Mouse (Mus musculus) activated CD4-positive, CD25-positive, alpha-beta regulatory T cell, adult 4 months (primary cell): ENCODE results near the gene Ell. TPM values are rescaled to one million over a fixed set of nuclear protein-coding genes. Genes with fewer than 3 reads are reported as not detected.

Experiments used
- ATAC-seq: one replicate; pipeline ENCODE4 v1.8.0; 2017
- polyA plus RNA-seq, 2 experiments: library from polyadenylated mRNA; unstranded; fragments of 100-300 nt; shearing (Covaris generic); gene quantifications; one replicate each; pipeline ENCODE4 v1.2.1; 2017

The Ell gene
- polyA plus RNA-seq, 2 experiments from 2014 or later, result 27.8 to 35.2 TPM

GRCm38 (mm10) chr8:70538633-70539076, 602 bp upstream of the Ell start:
- peak; percentile 56 for ATAC-seq

GRCm38 (mm10) chr8:70540013-70540506, 803 bp downstream of the Ell start:
- ATAC-seq, result no peak

- no peak for ATAC-seq
These were observed 1.3 kb downstream of the Ell start for GRCm38 (mm10) chr8:70540507-70541071.

- no peak for ATAC-seq
These were observed 1.8 kb downstream of the Ell start for GRCm38 (mm10) chr8:70541081-70541480.

GRCm38 (mm10) chr8:70544200-70544687, 5.0 kb downstream of the Ell start:
- no peak for ATAC-seq

GRCm38 (mm10) chr8:70546412-70546811, 7.2 kb downstream of the Ell start:
- ATAC-seq, result no peak

- ATAC-seq, result no peak
These were observed 8.5 kb downstream of the Ell start for GRCm38 (mm10) chr8:70547762-70548161.

GRCm38 (mm10) chr8:70549412-70550184, 10.3 kb downstream of the Ell start:
- ATAC-seq, result peak; percentile 83

- ATAC-seq, result no peak
These were observed 12.4 kb downstream of the Ell start for GRCm38 (mm10) chr8:70551558-70552161.

- ATAC-seq, result no peak
These were observed 13.6 kb downstream of the Ell start for GRCm38 (mm10) chr8:70552836-70553235.

GRCm38 (mm10) chr8:70553740-70554139, 14.5 kb downstream of the Ell start:
- no peak for ATAC-seq

- ATAC-seq, result no peak
These were observed 16.0 kb downstream of the Ell start for GRCm38 (mm10) chr8:70555079-70555747.

- peak; percentile 76 for ATAC-seq
These were observed 19.1 kb downstream of the Ell start for GRCm38 (mm10) chr8:70558334-70558733.

- ATAC-seq, result no peak
These were observed 19.7 kb downstream of the Ell start for GRCm38 (mm10) chr8:70558983-70559382.

GRCm38 (mm10) chr8:70560096-70560495, 20.8 kb downstream of the Ell start:
- peak; percentile 10 for ATAC-seq

- no peak for ATAC-seq
These were observed 21.3 kb downstream of the Ell start for GRCm38 (mm10) chr8:70560564-70560963.

- ATAC-seq, result no peak
These were observed 22.1 kb downstream of the Ell start for GRCm38 (mm10) chr8:70561357-70561756.

GRCm38 (mm10) chr8:70561809-70562535, 22.7 kb downstream of the Ell start:
- ATAC-seq, result no peak

GRCm38 (mm10) chr8:70562802-70563201, 23.5 kb downstream of the Ell start:
- ATAC-seq, result no peak

GRCm38 (mm10) chr8:70563763-70564387, 24.6 kb downstream of the Ell start:
- ATAC-seq, result no peak

- no peak for ATAC-seq
These were observed 25.5 kb downstream of the Ell start for GRCm38 (mm10) chr8:70564696-70565235.
